Mouse (Mus musculus) spleen, postnatal 10 days (tissue): ENCODE measurements around the gene Fam168a.

ENCODE experiments used
- DNase-seq, 2 experiments: peaks; one replicate each; pipeline ENCODE4 v3.0.0; 2021 to 2022; ENCODE audit warnings: low spot score in 2 of 2

The Fam168a gene

DNA sequence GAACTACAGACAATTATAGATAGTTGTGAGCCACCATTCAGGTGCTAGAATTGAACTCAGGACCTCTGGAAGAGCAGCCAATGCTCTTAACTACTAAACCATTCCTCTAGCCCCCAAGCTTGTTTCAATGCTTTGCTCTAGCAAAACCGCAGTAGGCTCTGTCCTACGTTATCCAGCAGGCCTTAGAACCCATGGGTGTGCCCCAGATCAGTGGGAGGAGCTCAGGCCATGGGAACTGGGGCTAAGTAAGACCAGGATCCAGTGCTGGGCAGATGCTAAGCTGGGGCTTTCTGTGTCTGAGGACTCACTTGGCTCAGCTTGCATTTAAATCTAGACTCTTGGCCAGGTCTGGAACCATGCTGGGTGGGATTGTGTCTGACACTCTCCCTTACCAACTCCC is 161.1 kb downstream of the Fam168a start:
- DNase-seq, result no peak

DNA sequence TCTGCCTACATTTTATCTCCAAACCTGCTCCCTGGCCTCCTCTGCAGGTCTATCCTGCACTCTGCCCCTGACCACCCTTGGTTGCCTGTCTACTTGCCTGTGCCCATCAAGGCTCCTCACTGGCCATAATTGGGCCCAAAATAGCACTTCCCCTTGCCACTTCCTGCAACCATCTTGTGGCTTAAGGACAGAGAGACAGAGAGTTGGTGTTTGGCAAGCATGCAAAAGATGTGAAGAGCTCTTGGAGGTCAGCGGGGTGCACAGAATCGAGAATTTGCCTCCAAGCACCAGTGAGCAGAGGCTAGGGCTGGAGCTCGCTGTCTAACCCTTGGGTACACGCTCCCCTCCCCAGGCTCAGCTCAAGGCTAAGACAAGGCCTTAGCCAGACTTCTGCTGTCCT is 162.1 kb downstream of the Fam168a start:
- no peak for DNase-seq

- no peak for DNase-seq
These were observed 163.6 kb downstream of the Fam168a start for GRCm38 (mm10) chr7:100869877-100870629.

DNA sequence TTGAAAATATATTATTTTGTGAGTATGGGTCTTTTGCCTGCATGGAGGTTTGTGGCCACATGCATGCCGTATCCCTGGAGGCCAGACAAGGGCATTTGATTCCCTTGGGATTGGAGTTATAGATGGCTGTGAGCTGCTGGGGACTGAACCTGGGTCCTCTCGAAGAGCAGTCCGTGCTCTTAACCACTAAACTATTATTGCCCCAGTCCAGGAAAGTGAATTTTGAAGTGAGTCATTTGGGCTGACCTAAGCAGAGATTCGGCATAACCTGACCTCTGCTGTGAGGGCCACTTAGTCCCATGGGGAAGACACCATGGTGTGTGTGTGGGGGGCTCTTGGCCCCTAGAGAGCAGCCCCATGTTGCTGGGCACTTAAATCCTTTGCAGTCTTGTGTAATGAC is 164.9 kb downstream of the Fam168a start:
- DNase-seq, result no peak

DNA sequence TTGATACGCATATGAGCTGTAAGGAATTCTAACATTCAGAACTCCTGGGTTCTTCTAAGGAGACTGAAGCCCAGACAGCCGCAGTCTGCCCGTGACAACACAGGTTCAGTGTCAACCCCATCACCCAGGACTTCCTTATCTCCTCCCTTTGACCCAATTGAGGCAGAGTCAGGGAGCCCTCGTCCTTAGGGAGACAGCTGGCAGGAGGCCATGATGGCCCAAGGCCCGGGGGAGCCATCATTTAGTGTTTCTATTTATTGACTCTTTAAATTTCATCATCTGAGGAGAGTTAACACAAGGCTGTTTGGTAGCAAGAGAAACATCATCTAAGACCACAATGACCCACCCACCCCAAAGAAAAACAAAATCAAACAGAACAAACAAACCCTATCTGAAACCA is 165.5 kb downstream of the Fam168a start:
- no peak for DNase-seq

DNA sequence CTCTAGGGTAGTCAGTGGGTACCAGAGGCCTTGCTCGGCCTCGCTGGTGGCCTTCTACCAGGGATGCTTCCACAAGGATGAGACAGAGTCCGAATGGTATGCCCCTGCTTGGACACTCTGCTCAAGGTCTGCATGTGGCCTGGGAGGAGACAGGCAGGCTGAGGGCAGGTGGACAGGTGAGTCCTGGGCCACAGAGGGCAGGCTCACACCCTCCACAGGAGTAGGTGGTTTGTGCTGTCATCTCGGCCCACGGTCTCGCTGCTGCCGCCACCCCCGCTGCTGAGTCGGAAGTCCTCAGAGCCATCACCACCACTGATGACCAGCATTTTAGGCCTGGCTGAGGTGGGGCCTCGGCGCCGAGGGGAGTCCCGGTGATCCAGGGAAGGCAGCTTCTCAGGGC is 166.8 kb downstream of the Fam168a start:
- DNase-seq, result no peak

GRCm38 (mm10) chr7:100875822-100876221 is 169.4 kb downstream of the Fam168a start:
- no peak for DNase-seq

GRCm38 (mm10) chr7:100876293-100876692 is 169.9 kb downstream of the Fam168a start:
- DNase-seq, result no peak

- DNase-seq, result no peak
These were observed 170.3 kb downstream of the Fam168a start for GRCm38 (mm10) chr7:100876771-100877170.

GRCm38 (mm10) chr7:100879595-100879994 is 173.2 kb downstream of the Fam168a start:
- peak; percentile 67 to 89 for DNase-seq

- DNase-seq, result no peak
These were observed 175.1 kb downstream of the Fam168a start for GRCm38 (mm10) chr7:100881531-100881930.

DNA sequence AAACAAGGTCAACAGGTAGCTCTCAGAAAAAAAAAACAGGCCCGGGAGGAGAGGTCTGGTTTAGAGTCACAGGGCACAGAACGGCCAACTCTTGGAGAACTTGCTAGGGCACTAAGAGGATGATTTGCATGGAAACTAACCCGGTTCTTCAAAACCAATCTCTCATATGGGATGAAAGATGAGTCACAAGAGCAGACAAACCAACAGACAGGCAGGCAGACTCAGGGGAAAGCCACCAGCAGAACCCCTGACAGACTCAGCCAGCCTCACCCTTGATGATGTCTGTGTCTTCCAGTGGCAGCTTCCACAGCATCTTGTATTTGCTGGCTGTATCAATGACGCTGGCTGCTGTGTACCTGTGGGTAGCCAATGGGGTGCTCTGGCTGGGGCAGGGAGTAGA is 175.5 kb downstream of the Fam168a start:
- no peak for DNase-seq

DNA sequence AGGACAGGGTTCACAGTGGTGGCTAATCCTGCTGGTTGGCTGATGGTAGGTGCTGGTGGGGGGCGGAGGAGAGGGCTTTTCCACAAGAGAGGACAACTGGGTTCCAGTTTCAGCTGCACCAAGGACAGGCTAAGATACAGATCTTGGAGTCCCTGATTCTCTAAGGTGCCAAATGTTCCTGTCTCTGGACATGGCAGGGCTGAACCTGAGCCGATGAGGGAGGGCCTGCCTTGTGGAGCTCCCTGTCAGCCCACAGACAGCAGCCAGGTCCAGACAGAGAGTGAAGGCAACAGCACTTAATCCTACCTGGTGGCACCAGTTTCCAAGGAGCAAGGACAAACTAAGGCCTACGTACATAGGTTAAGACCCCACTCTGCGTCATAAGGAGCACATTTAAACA is 178.0 kb downstream of the Fam168a start:
- DNase-seq, result no peak

- peak; percentile 70 to 79 for DNase-seq
These were observed 180.1 kb downstream of the Fam168a start for GRCm38 (mm10) chr7:100886535-100886934.
